12 mouse cellular contexts compared by ENCODE assay signal in genomic region chr1:121598421-121598820, GRCm38 (mm10).
"Had no signal": no experiment of that assay in that cellular context is flagged by ENCODE, and none has a peak within 500 bp of the region (broad histone marks: within the 10 kb centered on the region; RNA-seq: fewer than 3 reads in every experiment).

No protein-coding gene starts in this region.

- DNase-seq: kidney, adult 11 months; kidney, adult 8-10 months; kidney, postnatal 10 days; kidney, postnatal 4 days; liver, embryonic 13.5 days; lung, adult 2 months; lung, postnatal 14 days; lung, postnatal 4 days; right cerebral cortex, adult 18-20 months; right cerebral cortex, postnatal 14 days; right cerebral cortex, postnatal 4 days had no signal

- ATAC-seq: intestine, embryonic 15.5 days had no signal
